Mouse (Mus musculus) midbrain, embryonic 10.5 days (tissue): ENCODE measurements around the gene Disp2. TPM values are rescaled to one million over a fixed set of nuclear protein-coding genes. Genes with fewer than 3 reads are reported as not detected.

Experiments
- DNase-seq: peaks from one replicate; pipeline ENCODE4 v3.0.0-alpha.2; 2017; ENCODE audit warnings: low spot score
- H3K27ac ChIP-seq: fragments of 300-500 bp; sonication (generic); replicated peaks from 2 replicates; pipeline ENCODE4 v1.5.1; 2016; ENCODE audit warnings: mild to moderate bottlenecking
- H3K27me3 ChIP-seq: fragments of 300-500 bp; sonication (generic); 2 replicates; pipeline ENCODE4 v1.6.1; 2016; ENCODE audit warnings: low read depth, mild to moderate bottlenecking; ENCODE audit not compliant: poor library complexity, severe bottlenecking
- H3K36me3 ChIP-seq: fragments of 300-500 bp; sonication (generic); 2 replicates; pipeline ENCODE4 v1.6.1; 2016; ENCODE audit warnings: mild to moderate bottlenecking, moderate library complexity
- H3K4me1 ChIP-seq: fragments of 300-500 bp; sonication (generic); 2 replicates; pipeline ENCODE4 v1.6.1; 2016
- H3K4me3 ChIP-seq: fragments of 300-500 bp; sonication (generic); 2 replicates; pipeline ENCODE4 v1.5.1; 2016; ENCODE audit warnings: mild to moderate bottlenecking, moderate library complexity
- H3K9me3 ChIP-seq: fragments of 300-500 bp; sonication (generic); replicated peaks from 2 replicates; pipeline ENCODE4 v1.6.1; 2016; ENCODE audit warnings: mild to moderate bottlenecking
- WGBS: fragments of 180-500 bp; shearing (Covaris S2); methylation state at CpG from one replicate; pipeline ENCODE4 v1.1.7; 2016; 5-methylcytosine and 5-hydroxymethylcytosine counted together
- polyA plus RNA-seq: library from polyadenylated mRNA; unstranded; fragments of >200 nt; fragmentation: Nextera tagmentation; extraction: Ambion mirVana; gene quantifications from 2 replicates; pipeline ENCODE4 v1.2.1, GENCODE M21; 2016

The Disp2 gene
- polyA plus RNA-seq, 1 experiment from 2014 or later = 3.1 TPM

DNA sequence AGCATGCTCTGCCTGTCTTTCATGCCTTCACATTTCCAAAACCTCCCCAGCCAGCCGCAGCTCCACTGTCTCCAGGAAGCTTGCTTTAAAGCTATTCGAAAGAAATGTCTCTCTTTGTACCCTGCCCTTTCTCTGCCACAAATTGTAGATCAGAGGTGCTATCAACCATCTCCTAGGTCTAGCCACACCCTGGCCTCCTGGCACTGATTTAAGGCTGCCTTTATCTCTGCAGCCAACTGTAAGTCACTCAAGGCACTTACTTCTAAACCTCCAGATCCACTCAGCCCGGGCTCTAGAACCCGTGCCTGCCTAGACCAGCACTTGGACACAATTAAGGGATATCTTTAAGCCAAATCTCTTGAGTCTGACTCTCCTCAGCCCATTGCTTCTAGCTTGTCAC, 1.1 kb upstream of the Disp2 start:
- no peak for DNase-seq
- H3K36me3 ChIP-seq = no peaks in the 10 kb centered on the region
- 82% methylated on average over 4 of the region's 4 CpGs for WGBS

DNA sequence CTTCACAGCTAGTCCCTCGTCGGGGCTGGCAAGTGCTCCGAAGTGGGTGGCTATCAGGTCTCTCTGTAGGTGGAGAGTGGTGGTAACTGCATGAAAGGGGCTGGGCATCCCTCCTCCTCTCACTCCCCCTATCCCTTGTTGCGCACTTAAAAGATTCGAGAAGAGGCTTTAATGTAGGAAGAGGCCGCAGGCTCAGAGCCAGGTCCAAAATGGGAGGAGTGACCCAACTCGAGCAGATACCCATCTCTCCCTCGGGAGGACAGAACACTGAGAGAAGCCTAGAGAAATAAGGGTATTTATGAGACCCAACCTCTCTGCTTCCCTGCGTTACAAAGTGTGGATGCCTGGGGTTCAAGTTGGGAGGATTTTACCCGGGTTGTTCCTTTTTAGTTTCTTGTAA, 454 bp upstream of the Disp2 start:
- 10% methylated on average over 10 of the region's 10 CpGs for WGBS
- Histone ChIP-seq H3K36me3 (no peaks in the 10 kb centered on the region), H3K4me1 (peaks cover 18% of the 10 kb centered on the region), H3K4me3 (peak overlapping the region; percentile 54), H3K27ac (peak overlapping the region; percentile 82), H3K27me3 (peaks cover 22% of the 10 kb centered on the region), H3K9me3 (no peaks in the 10 kb centered on the region)
- DNase-seq = no peak

More for the DNA sequence above, 1.1 kb upstream of the Disp2 start:
- no peak overlapping the region for H3K4me3 ChIP-seq
- no peaks in the 10 kb centered on the region for H3K9me3 ChIP-seq
- H3K27ac ChIP-seq = no peak overlapping the region
- peaks cover 18% of the 10 kb centered on the region for H3K4me1 ChIP-seq
- H3K27me3 ChIP-seq = peaks cover 22% of the 10 kb centered on the region

- no peak overlapping the region for H3K4me3 ChIP-seq
- H3K27me3 ChIP-seq = peaks cover 22% of the 10 kb centered on the region
- no peaks in the 10 kb centered on the region for H3K36me3 ChIP-seq
- no peaks in the 10 kb centered on the region for H3K9me3 ChIP-seq
- WGBS = 41% methylated on average over 1 of the region's 1 CpGs
- no peak overlapping the region for H3K27ac ChIP-seq
- DNase-seq = no peak
- peaks cover 18% of the 10 kb centered on the region for H3K4me1 ChIP-seq
Observed at GRCm38 (mm10) chr2:118781115-118781514, 1.6 kb downstream of the Disp2 start.

GRCm38 (mm10) chr2:118782303-118782702, 2.8 kb downstream of the Disp2 start:
- 72% methylated on average over 4 of the region's 4 CpGs for WGBS
- Histone ChIP-seq H3K27ac (no peak overlapping the region), H3K4me1 (peaks cover 18% of the 10 kb centered on the region), H3K4me3 (no peak overlapping the region), H3K27me3 (peaks cover 29% of the 10 kb centered on the region), H3K9me3 (no peaks in the 10 kb centered on the region), H3K36me3 (peaks cover 2% of the 10 kb centered on the region; the same call in 1 of the 2 replicates)
- DNase-seq = no peak

DNA sequence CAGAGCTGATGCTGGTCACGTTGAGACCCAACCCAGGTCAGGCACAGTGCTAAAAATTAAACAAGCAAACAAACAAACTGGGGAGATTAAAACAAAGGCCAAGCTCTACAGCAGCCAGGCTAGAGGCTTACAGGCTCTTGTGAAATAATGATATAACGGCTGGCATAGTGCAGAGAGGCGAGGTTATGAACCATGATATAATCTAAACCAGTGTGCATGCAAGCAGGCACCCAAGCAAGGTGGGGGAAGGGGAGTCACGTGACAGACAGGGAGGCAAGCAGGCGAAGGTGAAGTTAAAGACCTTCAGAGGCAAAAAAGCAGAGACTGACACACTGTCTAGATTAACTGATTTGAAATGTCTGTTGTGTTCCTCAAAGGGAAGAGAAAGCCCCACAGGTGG, 3.6 kb downstream of the Disp2 start:
- H3K9me3 ChIP-seq = no peaks in the 10 kb centered on the region
- H3K27ac ChIP-seq = no peak overlapping the region
- H3K4me3 ChIP-seq = no peak overlapping the region
- DNase-seq = no peak
- H3K4me1 ChIP-seq = peaks cover 18% of the 10 kb centered on the region
- 73% methylated on average over 5 of the region's 5 CpGs for WGBS
- H3K36me3 ChIP-seq = peaks cover 3% of the 10 kb centered on the region; the same call in 1 of the 2 replicates
- H3K27me3 ChIP-seq = peaks cover 35% of the 10 kb centered on the region

GRCm38 (mm10) chr2:118783663-118784062, 4.1 kb downstream of the Disp2 start:
- no peak overlapping the region for H3K4me3 ChIP-seq
- WGBS = 90% methylated on average over 7 of the region's 7 CpGs
- H3K27ac ChIP-seq = no peak overlapping the region
- DNase-seq = no peak
- H3K4me1 ChIP-seq = peaks cover 18% of the 10 kb centered on the region
- H3K36me3 ChIP-seq = peaks cover 3% of the 10 kb centered on the region; the same call in 1 of the 2 replicates
- H3K9me3 ChIP-seq = no peaks in the 10 kb centered on the region
- H3K27me3 ChIP-seq = peaks cover 32% of the 10 kb centered on the region

GRCm38 (mm10) chr2:118786525-118786924, 7.0 kb downstream of the Disp2 start:
- Histone ChIP-seq H3K27ac (no peak overlapping the region), H3K4me3 (no peak overlapping the region), H3K4me1 (peaks cover 13% of the 10 kb centered on the region), H3K27me3 (peaks cover 44% of the 10 kb centered on the region), H3K36me3 (peaks cover 3% of the 10 kb centered on the region; the same call in 1 of the 2 replicates), H3K9me3 (no peaks in the 10 kb centered on the region)
- DNase-seq = no peak
- WGBS = 79% methylated on average over 5 of the region's 5 CpGs

DNA sequence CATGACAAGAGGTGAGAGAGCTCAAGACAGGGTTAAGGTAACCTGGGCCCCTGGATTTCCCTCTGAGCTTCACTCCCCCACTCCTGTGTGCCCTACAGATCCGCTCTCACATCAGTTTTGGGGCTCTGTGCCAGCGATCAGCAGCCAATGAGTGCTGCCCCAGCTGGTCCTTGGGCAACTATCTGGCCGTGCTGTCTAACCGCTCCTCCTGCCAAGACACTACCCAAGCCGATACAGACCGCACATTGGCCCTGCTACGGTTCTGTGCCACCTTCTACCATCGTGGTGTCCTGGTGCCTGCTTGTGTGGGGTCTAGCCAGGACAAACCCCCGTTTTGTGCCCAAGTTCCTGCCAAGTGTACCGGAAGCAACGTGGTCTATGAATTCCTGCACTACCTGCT, 10.0 kb downstream of the Disp2 start:
- Histone ChIP-seq H3K36me3 (peaks cover 6% of the 10 kb centered on the region; the same call in 1 of the 2 replicates), H3K27ac (no peak overlapping the region), H3K27me3 (peaks cover 53% of the 10 kb centered on the region), H3K4me1 (peaks cover 13% of the 10 kb centered on the region), H3K9me3 (no peaks in the 10 kb centered on the region), H3K4me3 (no peak overlapping the region)
- 93% methylated on average over 11 of the region's 11 CpGs for WGBS
- DNase-seq = no peak

DNA sequence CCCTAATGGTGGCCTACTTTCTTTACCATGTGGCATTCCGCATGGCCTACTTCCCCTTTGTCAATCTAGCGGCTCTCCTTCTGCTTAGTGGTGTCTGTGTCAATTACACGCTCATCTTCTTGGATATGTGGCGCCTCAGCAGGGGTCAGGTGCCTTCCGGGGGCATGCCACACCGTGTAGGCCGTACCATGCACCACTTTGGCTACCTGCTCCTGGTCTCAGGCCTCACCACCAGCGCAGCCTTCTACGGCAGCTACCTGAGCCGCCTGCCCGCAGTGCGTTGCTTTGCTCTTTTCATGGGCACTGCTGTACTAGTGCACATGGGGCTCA, 10.7 kb downstream of the Disp2 start:
- 53% methylated on average over 12 of the region's 12 CpGs for WGBS
- peaks cover 53% of the 10 kb centered on the region for H3K27me3 ChIP-seq
- DNase-seq = no peak
- peaks cover 13% of the 10 kb centered on the region for H3K4me1 ChIP-seq
- peaks cover 6% of the 10 kb centered on the region; the same call in 1 of the 2 replicates for H3K36me3 ChIP-seq
- no peak overlapping the region for H3K27ac ChIP-seq
- peak overlapping the region; percentile 32 for H3K4me3 ChIP-seq
- H3K9me3 ChIP-seq = no peaks in the 10 kb centered on the region

DNA sequence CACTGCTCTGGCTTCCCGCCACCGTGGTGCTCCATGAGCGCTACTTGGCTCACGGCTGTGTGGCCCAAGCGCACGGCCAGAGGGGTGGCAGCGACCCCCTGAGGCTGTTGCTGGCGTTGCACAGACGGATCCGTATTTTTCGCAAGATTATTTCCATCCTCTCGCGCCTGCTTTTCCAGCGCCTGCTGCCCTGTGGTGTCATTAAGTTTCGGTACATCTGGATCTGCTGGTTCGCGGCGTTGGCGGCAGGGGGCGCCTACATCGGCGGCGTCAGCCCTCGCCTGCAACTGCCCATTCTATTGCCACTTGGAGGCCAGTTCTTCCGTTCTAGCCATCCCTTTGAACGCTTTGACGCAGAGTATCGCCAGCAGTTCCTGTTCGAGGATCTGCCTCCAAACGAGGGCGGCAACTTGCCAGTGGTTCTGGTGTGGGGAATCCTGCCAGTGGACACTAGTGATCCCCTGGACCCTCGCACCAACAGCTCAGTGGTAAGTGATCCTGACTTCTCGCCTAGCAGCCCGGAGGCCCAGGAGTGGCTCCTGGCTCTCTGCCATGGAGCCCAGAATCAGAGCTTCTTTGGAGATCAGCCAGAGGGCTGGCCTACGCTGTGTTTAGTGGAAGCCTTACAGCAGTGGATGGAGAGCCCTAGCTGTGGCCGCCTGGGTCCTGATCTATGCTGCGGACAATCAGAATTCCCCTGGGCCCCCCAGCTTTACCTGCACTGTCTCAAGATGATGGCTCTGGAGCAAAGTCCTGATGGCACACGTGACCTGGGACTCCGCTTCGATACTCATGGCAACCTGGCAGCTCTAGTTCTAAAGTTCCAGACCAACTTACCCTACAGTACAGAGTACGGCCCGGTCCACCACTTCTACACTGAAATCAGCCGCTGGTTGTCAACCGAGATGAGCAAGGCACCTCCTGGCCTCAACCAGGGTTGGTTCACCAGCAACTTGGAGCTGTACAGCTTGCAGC, 11.3 kb downstream of the Disp2 start:
- H3K9me3 ChIP-seq = no peaks in the 10 kb centered on the region
- H3K36me3 ChIP-seq = peaks cover 6% of the 10 kb centered on the region; the same call in 1 of the 2 replicates
- peaks cover 53% of the 10 kb centered on the region for H3K27me3 ChIP-seq
- WGBS = 29% methylated on average over 44 of the region's 44 CpGs
- peaks cover 13% of the 10 kb centered on the region for H3K4me1 ChIP-seq
- DNase-seq = peak; percentile 70
- H3K27ac ChIP-seq = no peak overlapping the region
- H3K4me3 ChIP-seq = peak overlapping the region; percentile 32

GRCm38 (mm10) chr2:118791591-118792258, 12.2 kb downstream of the Disp2 start:
- Histone ChIP-seq H3K4me1 (peaks cover 13% of the 10 kb centered on the region), H3K36me3 (peaks cover 6% of the 10 kb centered on the region; the same call in 1 of the 2 replicates)
- WGBS = 92% methylated on average over 26 of the region's 26 CpGs

GRCm38 (mm10) chr2:118792259-118792613, 12.7 kb downstream of the Disp2 start:
- Histone ChIP-seq H3K4me1 (peaks cover 13% of the 10 kb centered on the region), H3K27me3 (peaks cover 47% of the 10 kb centered on the region), H3K27ac (no peak overlapping the region), H3K9me3 (no peaks in the 10 kb centered on the region), H3K4me3 (no peak overlapping the region), H3K36me3 (peaks cover 5% of the 10 kb centered on the region; the same call in 1 of the 2 replicates)
- DNase-seq = no peak
- 83% methylated on average over 4 of the region's 4 CpGs for WGBS

More at GRCm38 (mm10) chr2:118791591-118792258, 12.2 kb downstream of the Disp2 start:
- no peak for DNase-seq
- no peak overlapping the region for H3K27ac ChIP-seq
- no peak overlapping the region for H3K4me3 ChIP-seq
- peaks cover 52% of the 10 kb centered on the region for H3K27me3 ChIP-seq
- no peaks in the 10 kb centered on the region for H3K9me3 ChIP-seq

- H3K4me1 ChIP-seq = peaks cover 13% of the 10 kb centered on the region
- WGBS = 77% methylated on average over 4 of the region's 4 CpGs
- peaks cover 3% of the 10 kb centered on the region; the same call in 1 of the 2 replicates for H3K36me3 ChIP-seq
- no peak overlapping the region for H3K27ac ChIP-seq
- no peak overlapping the region for H3K4me3 ChIP-seq
- H3K27me3 ChIP-seq = peaks cover 36% of the 10 kb centered on the region
- no peak for DNase-seq
- H3K9me3 ChIP-seq = no peaks in the 10 kb centered on the region
Observed at GRCm38 (mm10) chr2:118793636-118794035, 14.1 kb downstream of the Disp2 start.
